Mouse (Mus musculus) intestine, postnatal 0 days (tissue): Measurements from ENCODE around the gene Gm8113. TPM values are rescaled to one million over a fixed set of nuclear protein-coding genes. Genes with fewer than 3 reads are reported as not detected.
"Not testable (repeated sequence)": the region's sequence is repeated elsewhere in the genome, so short reads cannot be mapped to it uniquely, and the experiment has no call there.

ENCODE experiments used
- ATAC-seq: fragments of 200-750 bp; cut with Nextera tagmentation; 2 replicates; pipeline ENCODE4 v1.8.0; 2017; ENCODE audit warnings: mild to moderate bottlenecking, moderate TSS enrichment, moderate library complexity
- H3K27ac ChIP-seq: fragments of 300-500 bp; sonication (generic); 2 replicates; pipeline ENCODE4 v1.5.1; 2014; ENCODE audit warnings: mild to moderate bottlenecking, low read depth, low read length, moderate library complexity
- H3K27me3 ChIP-seq: fragments of 300-500 bp; sonication (generic); replicated peaks from 2 replicates; pipeline ENCODE4 v1.6.1; 2014; ENCODE audit warnings: low read length, mixed read lengths; ENCODE audit not compliant: control insufficient read depth, insufficient read depth
- H3K36me3 ChIP-seq: fragments of 300-500 bp; sonication (generic); 2 replicates; pipeline ENCODE4 v1.6.1; 2014; ENCODE audit warnings: mild to moderate bottlenecking, moderate library complexity; ENCODE audit not compliant: control insufficient read depth, insufficient read depth
- H3K4me1 ChIP-seq: fragments of 300-500 bp; sonication (generic); replicated peaks from 2 replicates; pipeline ENCODE4 v1.6.1; 2014; ENCODE audit warnings: antibody characterized with exemption, low read length, mixed read lengths; ENCODE audit not compliant: control insufficient read depth, insufficient read depth
- H3K4me2 ChIP-seq: fragments of 300-500 bp; sonication (generic); replicated peaks from 2 replicates; pipeline ENCODE4 v1.6.1; 2014; ENCODE audit warnings: low read depth, mild to moderate bottlenecking, moderate library complexity
- H3K4me3 ChIP-seq: fragments of 300-500 bp; sonication (generic); 2 replicates; pipeline ENCODE4 v1.5.1; 2014; ENCODE audit warnings: low read depth, low read length
- H3K9ac ChIP-seq: fragments of 300-500 bp; sonication (generic); 2 replicates; pipeline ENCODE4 v1.6.1; 2014; ENCODE audit warnings: mild to moderate bottlenecking, low read depth, low read length
- H3K9me3 ChIP-seq: fragments of 300-500 bp; sonication (generic); 2 replicates; pipeline ENCODE4 v1.6.1; 2016; ENCODE audit warnings: mixed run types; ENCODE audit not compliant: control insufficient read depth
- CTCF ChIP-seq: sonication (generic); IDR thresholded peaks from 2 replicates; pipeline ENCODE4 v1.5.1; 2016; ENCODE audit warnings: low read depth, mild to moderate bottlenecking, control low read depth, antibody characterized with exemption, moderate library complexity
- WGBS: fragments of 180-500 bp; shearing (Covaris S2); extraction: QIAGEN DNeasy Blood & Tissue Kit; methylation state at CpG from one replicate; pipeline ENCODE4 v1.1.7; 2014; 5-methylcytosine and 5-hydroxymethylcytosine counted together
- polyA plus RNA-seq: library from polyadenylated mRNA; unstranded; fragments of >200 nt; fragmentation: Nextera tagmentation; extraction: Ambion mirVana; gene quantifications from 2 replicates; pipeline ENCODE4 v1.2.1, GENCODE M21; 2015

Gene Gm8113
- polyA plus RNA-seq, 1 experiment from 2014 or later: 3.5 TPM

DNA sequence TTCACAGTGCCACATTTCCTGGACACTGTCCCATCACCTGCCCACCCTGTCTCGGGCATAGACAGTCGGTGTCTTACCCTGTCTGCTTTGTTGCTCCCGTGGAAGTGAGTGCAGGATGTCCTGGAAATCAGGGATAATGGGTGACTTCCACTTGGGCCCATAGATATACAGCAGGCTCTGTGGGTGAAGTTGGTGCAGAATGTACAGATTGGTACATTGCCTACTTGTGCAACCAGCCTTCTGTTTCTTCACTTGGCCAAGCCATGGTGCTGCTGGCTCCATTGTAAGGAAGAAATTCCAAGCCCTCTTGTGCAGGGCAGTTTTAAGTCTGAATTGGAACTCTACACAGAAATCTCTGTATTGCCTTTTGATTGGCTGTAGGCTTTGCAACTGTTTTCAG, 1.7 kb upstream of the Gm8113 start, which contains the start of gene Ear10:
Gene Ear10 (minus strand): TSS at position 101 of the 400 bp plus-strand sequence.
- 93% methylated on average over 3 of the region's 3 CpGs for WGBS

DNA sequence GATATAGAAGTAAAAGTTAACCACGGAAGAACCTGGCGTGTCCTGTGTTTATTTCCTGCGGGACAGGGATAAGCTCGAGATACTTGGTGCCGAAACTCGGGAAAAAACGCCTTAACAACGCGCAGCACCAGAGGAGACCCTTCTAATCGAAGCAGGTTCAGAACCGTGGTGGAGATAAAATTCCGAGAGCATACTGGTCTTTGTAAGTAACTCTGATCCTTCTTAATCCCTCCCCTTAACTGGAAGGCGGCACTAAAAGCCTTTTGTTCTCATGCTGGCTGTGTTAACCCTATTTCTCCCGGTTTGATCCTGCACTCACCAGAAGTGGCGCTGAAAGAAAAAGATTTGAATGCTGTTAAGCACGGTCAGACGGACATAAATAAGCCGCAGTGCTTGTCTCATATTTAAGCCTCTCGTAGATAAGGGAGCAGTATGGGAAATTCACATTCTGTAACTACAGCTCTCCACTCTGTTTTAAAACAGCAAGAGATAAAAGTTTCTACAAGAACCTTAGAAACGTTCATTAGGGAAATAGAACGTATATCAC, 287 bp downstream of the Gm8113 start:
- H3K9me3 ChIP-seq, H3K4me1 ChIP-seq, H3K36me3 ChIP-seq, H3K27me3 ChIP-seq: not testable (repeated sequence)
- Histone ChIP-seq H3K4me2 (peak overlapping the region; percentile 67), H3K9ac (peak overlapping the region; percentile 48), H3K4me3 (peak overlapping the region; percentile 56), H3K27ac (peak overlapping the region; percentile 21; the same call in 1 of the 2 replicates)
- 5% methylated on average over 21 of the region's 21 CpGs for WGBS
- ATAC-seq: peak; percentile 64; the same call in 1 of the 2 replicates

More for the DNA sequence above, 1.7 kb upstream of the Gm8113 start, which contains the start of gene Ear10:
- H3K27ac ChIP-seq, H3K9me3 ChIP-seq, H3K27me3 ChIP-seq, H3K9ac ChIP-seq, H3K4me2 ChIP-seq, ATAC-seq, H3K4me3 ChIP-seq, H3K36me3 ChIP-seq, H3K4me1 ChIP-seq: not testable (repeated sequence)

DNA sequence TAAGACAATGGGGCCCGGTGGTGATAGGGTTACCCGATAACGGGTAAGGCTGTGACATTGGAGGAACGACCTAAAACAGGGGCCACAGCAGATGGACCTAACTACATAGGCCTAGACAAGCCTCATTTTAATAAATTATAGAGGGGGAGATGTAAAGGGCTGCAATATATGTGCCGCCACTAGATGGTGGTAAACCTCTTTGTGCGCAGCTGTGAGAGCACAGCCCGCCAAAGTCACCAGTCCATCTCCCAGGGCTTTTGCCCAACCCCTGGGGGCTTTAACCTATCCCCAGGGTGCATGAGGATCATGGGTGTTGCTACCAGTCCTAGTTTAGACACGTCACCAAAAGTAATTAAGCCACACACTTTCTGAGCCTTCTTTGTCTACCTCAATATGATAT, 7.8 kb downstream of the Gm8113 start:
- not testable (repeated sequence) for H3K36me3 ChIP-seq, H3K4me2 ChIP-seq, H3K9me3 ChIP-seq, ATAC-seq, H3K4me1 ChIP-seq, H3K27me3 ChIP-seq, H3K27ac ChIP-seq, H3K4me3 ChIP-seq, H3K9ac ChIP-seq
- peak; percentile 76 for TF ChIP-seq CTCF
- WGBS: 20% methylated on average over 8 of the region's 8 CpGs

DNA sequence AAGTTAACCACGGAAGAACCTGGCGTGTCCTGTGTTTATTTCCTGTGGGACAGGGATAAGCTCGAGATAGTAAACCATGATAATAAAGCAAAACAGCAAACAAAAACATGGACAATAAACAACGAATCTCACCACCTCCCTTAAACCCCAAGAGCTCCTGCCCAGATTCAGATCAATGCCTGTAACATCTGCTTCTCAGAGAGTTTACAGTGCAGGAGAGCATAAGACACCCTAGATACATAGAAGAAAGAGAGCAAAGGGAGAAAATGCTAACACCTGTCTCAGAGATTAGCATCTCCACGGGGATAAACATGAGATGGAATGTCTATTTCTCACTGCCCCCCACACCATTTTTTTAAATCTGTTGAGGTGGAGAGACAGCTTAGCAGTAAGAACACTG, 8.2 kb downstream of the Gm8113 start:
- H3K27ac ChIP-seq, ATAC-seq, H3K36me3 ChIP-seq, H3K4me3 ChIP-seq, H3K4me2 ChIP-seq, H3K27me3 ChIP-seq, H3K9ac ChIP-seq, H3K9me3 ChIP-seq, H3K4me1 ChIP-seq: not testable (repeated sequence)
- WGBS: 45% methylated on average over 5 of the region's 5 CpGs

DNA sequence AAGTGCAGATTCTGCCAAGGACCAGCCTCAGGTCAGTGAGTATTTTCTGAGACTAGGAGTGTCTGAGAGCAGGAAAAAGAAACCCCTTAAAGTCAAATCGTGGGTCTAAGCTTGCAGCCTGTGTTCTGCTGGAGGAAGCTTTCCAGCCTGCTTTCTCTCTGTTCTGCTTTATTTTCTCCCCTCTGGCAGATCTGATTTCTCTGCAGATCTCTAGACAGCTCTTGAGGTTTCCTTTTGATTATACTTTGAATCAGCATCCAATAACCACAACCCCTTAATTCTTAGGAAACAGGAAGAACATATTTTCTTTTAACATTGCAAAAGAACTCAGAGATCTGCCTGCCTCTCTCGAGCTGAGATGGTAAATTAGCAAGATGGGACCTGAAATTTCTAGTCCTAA, 28.2 kb downstream of the Gm8113 start:
- not testable (repeated sequence) for H3K36me3 ChIP-seq, H3K27ac ChIP-seq, H3K4me3 ChIP-seq, H3K9ac ChIP-seq, ATAC-seq, H3K4me1 ChIP-seq, H3K27me3 ChIP-seq, H3K9me3 ChIP-seq, H3K4me2 ChIP-seq
- WGBS: 46% methylated on average over 2 of the region's 2 CpGs

DNA sequence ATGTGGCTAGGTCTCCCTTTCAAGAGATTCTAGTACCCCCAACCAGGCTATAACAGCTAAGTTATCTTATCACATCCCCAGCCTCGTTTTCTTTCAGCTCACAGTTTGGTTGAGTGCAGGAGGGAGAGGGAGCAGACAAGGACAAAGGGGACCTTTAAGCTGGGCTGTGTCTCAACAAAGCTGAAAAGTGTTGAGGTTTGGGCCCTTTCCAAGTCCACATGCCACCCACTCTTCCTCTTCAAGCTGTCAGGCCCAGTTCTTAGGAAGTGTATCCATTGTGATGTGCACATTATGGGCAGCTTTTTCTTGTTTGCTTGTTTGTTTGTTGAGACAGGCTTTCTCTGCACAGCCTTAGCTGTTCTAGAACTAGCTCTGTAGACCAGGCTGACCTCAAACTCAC, 29.9 kb downstream of the Gm8113 start:
- H3K4me2 ChIP-seq, H3K27ac ChIP-seq, H3K9me3 ChIP-seq, H3K9ac ChIP-seq, H3K27me3 ChIP-seq, H3K4me3 ChIP-seq, H3K36me3 ChIP-seq, ATAC-seq, H3K4me1 ChIP-seq: not testable (repeated sequence)
- WGBS: no CpG with 5 or more reads among the region's 1 CpGs

DNA sequence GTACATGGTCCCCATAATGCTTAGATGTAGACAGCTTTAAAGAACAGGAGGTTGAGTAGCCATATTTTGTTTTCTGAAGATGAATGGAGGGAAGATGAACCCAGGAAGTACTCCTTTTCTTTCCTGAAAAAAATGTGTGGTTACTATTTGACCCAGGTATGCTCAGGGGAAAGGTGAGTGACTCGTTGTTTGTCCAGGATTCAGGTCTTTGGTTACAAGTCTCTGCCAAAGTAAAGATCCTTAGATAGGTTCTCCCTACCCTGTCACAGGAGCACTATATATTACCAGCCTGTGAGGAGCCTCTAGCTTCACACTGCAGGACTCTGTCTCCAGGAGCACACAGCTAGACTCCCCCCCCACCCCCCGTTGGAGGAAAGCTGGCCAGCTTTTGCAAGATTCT, 31.6 kb downstream of the Gm8113 start, which contains the start of gene Ang5:
Gene Ang5 (plus strand): TSS at position 301 of the 400 bp plus-strand sequence.
- not testable (repeated sequence) for H3K4me3 ChIP-seq, H3K27me3 ChIP-seq, H3K4me1 ChIP-seq, ATAC-seq, H3K9ac ChIP-seq, H3K27ac ChIP-seq, H3K9me3 ChIP-seq, H3K36me3 ChIP-seq, H3K4me2 ChIP-seq
- no CpG with 5 or more reads among the region's 2 CpGs for WGBS

Other genes starting within 250 kb of the Gm8113 start
- gene Gm8165, start 248.2 kb upstream of the Gm8113 start, polyA plus RNA-seq: not detected in 2 replicates
- 0.31 and 0.73 TPM in 2 replicates for gene Gm7324, start 227.6 kb upstream of the Gm8113 start, polyA plus RNA-seq
- not detected in 2 replicates for gene Gm16506, start 197.9 kb upstream of the Gm8113 start, polyA plus RNA-seq
- gene Gm6526, start 177.5 kb upstream of the Gm8113 start, polyA plus RNA-seq: not detected in 2 replicates
- not detected in 2 replicates for gene Gm8180, start 140.6 kb upstream of the Gm8113 start, polyA plus RNA-seq
- not detected in 2 replicates for gene Ear1, start 49.9 kb upstream of the Gm8113 start, polyA plus RNA-seq
- not detected in 2 replicates for gene Ear10, start 1.8 kb upstream of the Gm8113 start, polyA plus RNA-seq
- gene Ang5, start 31.7 kb downstream of the Gm8113 start, polyA plus RNA-seq: not detected in 2 replicates
- gene Ang6, start 76.9 kb downstream of the Gm8113 start, polyA plus RNA-seq: not detected in 2 replicates
- 0.22 TPM in 2 replicates for gene Ear2, start 177.3 kb downstream of the Gm8113 start, polyA plus RNA-seq
- not detected in 2 replicates for gene Gm3327, start 198.5 kb downstream of the Gm8113 start, polyA plus RNA-seq